Mouse (Mus musculus) liver, embryonic 15.5 days (tissue): ENCODE measurements around the gene Arfip1. TPM values are rescaled to one million over a fixed set of nuclear protein-coding genes. Genes with fewer than 3 reads are reported as not detected.
"Not testable (repeated sequence)": the region's sequence is repeated elsewhere in the genome, so short reads cannot be mapped to it uniquely, and the experiment has no call there.

ENCODE experiments used
- ATAC-seq: fragments of 200-750 bp; cut with Nextera tagmentation; 2 replicates; pipeline ENCODE4 v1.8.0; 2017; ENCODE audit warnings: moderate number of reproducible peaks, mild to moderate bottlenecking, moderate library complexity; ENCODE audit not compliant: insufficient read depth
- H3K27ac ChIP-seq: fragments of 300-500 bp; sonication (generic); replicated peaks from 2 replicates; pipeline ENCODE4 v1.5.1; 2015; ENCODE audit warnings: mild to moderate bottlenecking, inconsistent platforms
- H3K27me3 ChIP-seq: fragments of 300-500 bp; sonication (generic); 2 replicates; pipeline ENCODE4 v1.6.1; 2015; ENCODE audit warnings: mild to moderate bottlenecking, inconsistent platforms
- H3K36me3 ChIP-seq: fragments of 300-500 bp; sonication (generic); replicated peaks from 2 replicates; pipeline ENCODE4 v1.6.1; 2015; ENCODE audit warnings: moderate library complexity, mild to moderate bottlenecking, inconsistent platforms
- H3K4me1 ChIP-seq: fragments of 300-500 bp; sonication (generic); replicated peaks from 2 replicates; pipeline ENCODE4 v1.6.1; 2015; ENCODE audit warnings: inconsistent platforms
- H3K4me2 ChIP-seq: fragments of 300-500 bp; sonication (generic); 2 replicates; pipeline ENCODE4 v1.6.1; 2015; ENCODE audit warnings: moderate library complexity, mild to moderate bottlenecking, inconsistent platforms
- H3K4me3 ChIP-seq: fragments of 300-500 bp; sonication (generic); replicated peaks from 2 replicates; pipeline ENCODE4 v1.5.1; 2015; ENCODE audit warnings: mild to moderate bottlenecking, inconsistent platforms
- H3K9ac ChIP-seq: fragments of 300-500 bp; sonication (generic); 2 replicates; pipeline ENCODE4 v1.6.1; 2015; ENCODE audit warnings: moderate library complexity, mild to moderate bottlenecking, inconsistent platforms
- H3K9me3 ChIP-seq: fragments of 300-500 bp; sonication (generic); replicated peaks from 2 replicates; pipeline ENCODE4 v1.6.1; 2016; ENCODE audit warnings: inconsistent platforms
- WGBS: fragments of 180-500 bp; shearing (Covaris S2); methylation state at CpG from one replicate; pipeline ENCODE4 v1.1.7; 2015; ENCODE audit warnings: mixed read lengths; ENCODE audit not compliant: insufficient replicate concordance; 5-methylcytosine and 5-hydroxymethylcytosine counted together
- polyA plus RNA-seq: library from polyadenylated mRNA; unstranded; fragments of >200 nt; fragmentation: Nextera tagmentation; extraction: Ambion mirVana; gene quantifications from 2 replicates; pipeline ENCODE4 v1.2.1, GENCODE M21; 2015

The Arfip1 gene
- polyA plus RNA-seq, 1 experiment from 2014 or later: 10.5 TPM

- Histone ChIP-seq H3K4me3 (no peak overlapping the region), H3K4me1 (peaks cover 3% of the 10 kb centered on the region; the same call in 1 of the 2 replicates), H3K27me3 (no peaks in the 10 kb centered on the region), H3K27ac (no peak overlapping the region), H3K9ac (no peak overlapping the region), H3K9me3 (no peaks in the 10 kb centered on the region), H3K4me2 (no peak overlapping the region), H3K36me3 (no peaks in the 10 kb centered on the region)
- no peak for ATAC-seq
- WGBS: 69% methylated on average over 6 of the region's 6 CpGs
Observed at GRCm38 (mm10) chr3:84569587-84569986, 12.8 kb downstream of the Arfip1 start.

GRCm38 (mm10) chr3:84568540-84568939 lies 13.9 kb downstream of the Arfip1 start:
- Histone ChIP-seq H3K27ac (no peak overlapping the region), H3K4me2 (no peak overlapping the region), H3K4me3 (no peak overlapping the region), H3K9ac (no peak overlapping the region), H3K9me3 (no peaks in the 10 kb centered on the region), H3K27me3 (no peaks in the 10 kb centered on the region), H3K36me3 (no peaks in the 10 kb centered on the region), H3K4me1 (peaks cover 3% of the 10 kb centered on the region; the same call in 1 of the 2 replicates)
- WGBS: 81% methylated on average over 6 of the region's 6 CpGs
- ATAC-seq: no peak

- 45% methylated on average over 4 of the region's 4 CpGs for WGBS
- Histone ChIP-seq H3K9ac (no peak overlapping the region), H3K4me3 (no peak overlapping the region), H3K4me1 (peaks cover 3% of the 10 kb centered on the region; the same call in 1 of the 2 replicates), H3K27ac (no peak overlapping the region), H3K36me3 (no peaks in the 10 kb centered on the region), H3K4me2 (no peak overlapping the region), H3K9me3 (no peaks in the 10 kb centered on the region), H3K27me3 (no peaks in the 10 kb centered on the region)
- ATAC-seq: no peak
Observed at GRCm38 (mm10) chr3:84563415-84563814, 19.0 kb downstream of the Arfip1 start.

GRCm38 (mm10) chr3:84562911-84563310 lies 19.5 kb downstream of the Arfip1 start:
- H3K36me3 ChIP-seq, H3K27me3 ChIP-seq, H3K4me3 ChIP-seq, H3K27ac ChIP-seq, H3K4me2 ChIP-seq, H3K9ac ChIP-seq, H3K4me1 ChIP-seq, ATAC-seq, H3K9me3 ChIP-seq: not testable (repeated sequence)
- 89% methylated on average over 2 of the region's 2 CpGs for WGBS

- H3K4me2 ChIP-seq: no peak overlapping the region
- H3K27me3 ChIP-seq: no peaks in the 10 kb centered on the region
- H3K4me1 ChIP-seq: 0 out of 2 replicates have a peak, but pooled peaks cover 6% of the 10 kb centered on the region
- no peak overlapping the region for H3K9ac ChIP-seq
- H3K27ac ChIP-seq: no peak overlapping the region
- no peaks in the 10 kb centered on the region for H3K36me3 ChIP-seq
- 78% methylated on average over 3 of the region's 3 CpGs for WGBS
- no peak overlapping the region for H3K4me3 ChIP-seq
- no peaks in the 10 kb centered on the region for H3K9me3 ChIP-seq
- ATAC-seq: no peak
Observed at GRCm38 (mm10) chr3:84558301-84558700, 24.1 kb downstream of the Arfip1 start.

- no peak overlapping the region for H3K4me3 ChIP-seq
- no peak for ATAC-seq
- H3K27me3 ChIP-seq: no peaks in the 10 kb centered on the region
- H3K27ac ChIP-seq: no peak overlapping the region
- 54% methylated on average over 3 of the region's 3 CpGs for WGBS
- H3K9me3 ChIP-seq: no peaks in the 10 kb centered on the region
- H3K4me2 ChIP-seq: no peak overlapping the region
- H3K4me1 ChIP-seq: 0 out of 2 replicates have a peak, but pooled peaks cover 6% of the 10 kb centered on the region
- no peak overlapping the region for H3K9ac ChIP-seq
- no peaks in the 10 kb centered on the region for H3K36me3 ChIP-seq
Observed at GRCm38 (mm10) chr3:84555780-84556179, 26.6 kb downstream of the Arfip1 start.

- Histone ChIP-seq H3K36me3 (no peaks in the 10 kb centered on the region), H3K4me2 (no peak overlapping the region), H3K27me3 (no peaks in the 10 kb centered on the region), H3K9me3 (no peaks in the 10 kb centered on the region), H3K4me3 (no peak overlapping the region), H3K27ac (no peak overlapping the region), H3K4me1 (peaks cover 6% of the 10 kb centered on the region), H3K9ac (no peak overlapping the region)
- ATAC-seq: no peak
- 39% methylated on average over 8 of the region's 8 CpGs for WGBS
Observed at GRCm38 (mm10) chr3:84547177-84547576, 35.2 kb downstream of the Arfip1 start.

- not testable (repeated sequence) for H3K9me3 ChIP-seq, H3K4me2 ChIP-seq, H3K4me1 ChIP-seq, H3K27me3 ChIP-seq, H3K36me3 ChIP-seq, H3K27ac ChIP-seq, H3K4me3 ChIP-seq, ATAC-seq, H3K9ac ChIP-seq
- 15% methylated on average over 3 of the region's 3 CpGs for WGBS
Observed at GRCm38 (mm10) chr3:84542450-84542849, 40.0 kb downstream of the Arfip1 start.

- H3K4me3 ChIP-seq: no peak overlapping the region
- no peak overlapping the region for H3K27ac ChIP-seq
- ATAC-seq: no peak
- peaks cover under 1% of the 10 kb centered on the region for H3K4me1 ChIP-seq
- H3K9ac ChIP-seq: no peak overlapping the region
- WGBS: 55% methylated on average over 1 of the region's 1 CpGs
- no peaks in the 10 kb centered on the region for H3K36me3 ChIP-seq
- H3K4me2 ChIP-seq: no peak overlapping the region
- H3K9me3 ChIP-seq: no peaks in the 10 kb centered on the region
- no peaks in the 10 kb centered on the region for H3K27me3 ChIP-seq
Observed at GRCm38 (mm10) chr3:84541881-84542280, 40.5 kb downstream of the Arfip1 start.

GRCm38 (mm10) chr3:84540640-84541039 lies 41.8 kb downstream of the Arfip1 start:
- H3K9ac ChIP-seq: no peak overlapping the region
- H3K27ac ChIP-seq: no peak overlapping the region
- H3K4me1 ChIP-seq: no peaks in the 10 kb centered on the region; the same call in 1 of the 2 replicates
- no peak for ATAC-seq
- H3K4me2 ChIP-seq: no peak overlapping the region
- H3K36me3 ChIP-seq: no peaks in the 10 kb centered on the region
- H3K9me3 ChIP-seq: no peaks in the 10 kb centered on the region
- no peak overlapping the region for H3K4me3 ChIP-seq
- no peaks in the 10 kb centered on the region for H3K27me3 ChIP-seq

GRCm38 (mm10) chr3:84536987-84537386 lies 45.4 kb downstream of the Arfip1 start:
- Histone ChIP-seq H3K36me3 (no peaks in the 10 kb centered on the region), H3K9me3 (no peaks in the 10 kb centered on the region), H3K4me3 (no peak overlapping the region), H3K27me3 (no peaks in the 10 kb centered on the region), H3K4me2 (no peak overlapping the region), H3K9ac (no peak overlapping the region), H3K4me1 (no peaks in the 10 kb centered on the region; the same call in 1 of the 2 replicates), H3K27ac (no peak overlapping the region)
- 74% methylated on average over 6 of the region's 6 CpGs for WGBS
- no peak for ATAC-seq

- H3K4me3 ChIP-seq: no peak overlapping the region
- 48% methylated on average over 5 of the region's 5 CpGs for WGBS
- no peak overlapping the region for H3K9ac ChIP-seq
- no peaks in the 10 kb centered on the region for H3K4me1 ChIP-seq
- no peak overlapping the region for H3K27ac ChIP-seq
- no peaks in the 10 kb centered on the region for H3K27me3 ChIP-seq
- no peaks in the 10 kb centered on the region for H3K9me3 ChIP-seq
- no peaks in the 10 kb centered on the region for H3K36me3 ChIP-seq
- H3K4me2 ChIP-seq: no peak overlapping the region
- no peak for ATAC-seq
Observed at GRCm38 (mm10) chr3:84533227-84533626, 49.2 kb downstream of the Arfip1 start.
